Mouse (Mus musculus) macrophage (primary cell): Measurements from ENCODE around the gene Prss56. TPM values are rescaled to one million over a fixed set of nuclear protein-coding genes. Genes with fewer than 3 reads are reported as not detected.

Experiments used
- H3K27ac ChIP-seq: fragments of 350-480 bp; formaldehyde crosslinking; 2 replicates; pipeline ENCODE4 v1.9.0; 2021
- H3K36me3 ChIP-seq: fragments of 350-480 bp; formaldehyde crosslinking; 2 replicates; pipeline ENCODE4 v1.9.0; 2021; ENCODE audit errors: inconsistent target
- H3K4me3 ChIP-seq: fragments of 350-480 bp; formaldehyde crosslinking; 2 replicates; pipeline ENCODE4 v1.9.0; 2021; ENCODE audit errors: inconsistent target
- H3K79me2 ChIP-seq: fragments of 350-480 bp; formaldehyde crosslinking; 2 replicates; pipeline ENCODE4 v1.9.0; 2021; ENCODE audit errors: inconsistent target
- WGBS: methylation state at CpG from one replicate; pipeline ENCODE4 v1.1.7; 2026; ENCODE audit warnings: inconsistent platforms; ENCODE audit not compliant: missing documents; 5-methylcytosine and 5-hydroxymethylcytosine counted together
- polyA plus RNA-seq: library from polyadenylated mRNA; stranded (reverse); fragments of 250-400 nt; gene quantifications from 3 replicates; pipeline ENCODE4 v1.2.4, GENCODE M21; 2018; ENCODE audit warnings: inconsistent platforms

The Prss56 gene
- polyA plus RNA-seq, 1 experiment from 2014 or later = not detected

- Histone ChIP-seq H3K79me2 (no peaks in the 10 kb centered on the region), H3K27ac (no peak overlapping the region), H3K4me3 (no peak overlapping the region), H3K36me3 (peaks cover 68% of the 10 kb centered on the region)
- WGBS = 98% methylated on average over 7 of the region's 7 CpGs
Observed at GRCm38 (mm10) chr1:87232197-87232596, 49.1 kb downstream of the Prss56 start.

Other genes starting within 250 kb of the Prss56 start
- gene Alppl2, start 93.4 kb upstream of the Prss56 start, polyA plus RNA-seq = not detected in 3 replicates
- gene Alpi, start 81.7 kb upstream of the Prss56 start, polyA plus RNA-seq = not detected in 3 replicates
- not detected in 3 replicates for gene Akp3, start 58.3 kb upstream of the Prss56 start, polyA plus RNA-seq
- not detected in 3 replicates for gene Ecel1, start 26.8 kb upstream of the Prss56 start, polyA plus RNA-seq
- gene Chrnd, start 7.3 kb downstream of the Prss56 start, polyA plus RNA-seq = not detected in 3 replicates
- gene Chrng, start 21.3 kb downstream of the Prss56 start, polyA plus RNA-seq = 0.24 TPM in 1 of 3 replicates, not detected in the others
- 76.8 to 143 TPM (median 95.4 TPM) in 3 replicates for gene Eif4e2, start 30.6 kb downstream of the Prss56 start, polyA plus RNA-seq
- gene Efhd1, start 81.0 kb downstream of the Prss56 start, polyA plus RNA-seq = 0.13 TPM in 1 of 3 replicates, not detected in the others
- gene Gigyf2, start 143.7 kb downstream of the Prss56 start, polyA plus RNA-seq = 29.7 to 74.5 TPM (median 34.2 TPM) in 3 replicates
- gene Kcnj13, start 211.4 kb downstream of the Prss56 start, polyA plus RNA-seq = not detected in 3 replicates